Mouse (Mus musculus) CH12.LX (cell line): ENCODE measurements around the gene Gm4871. TPM values are rescaled to one million over a fixed set of nuclear protein-coding genes. Genes with fewer than 3 reads are reported as not detected.

Source experiments
- DNase-seq: peaks from one replicate; pipeline ENCODE4 v3.0.0-alpha.2; 2013; ENCODE audit errors: extremely low read depth
- H3K27ac ChIP-seq: 2 replicates; pipeline ENCODE4 v1.5.1; 2012; ENCODE audit warnings: low read depth, mild to moderate bottlenecking, control low read depth, moderate library complexity; ENCODE audit not compliant: insufficient read depth
- H3K27me3 ChIP-seq: replicated peaks from 2 replicates; pipeline ENCODE3; 2012; ENCODE audit warnings: inconsistent platforms
- H3K36me3 ChIP-seq, 2 experiments: replicated peaks in 1 of 2; 2 replicates each; pipeline versions ENCODE3 to v1.6.1; 2012; ENCODE audit warnings: inconsistent platforms in 1 of 2, low read length in 1 of 2, mild to moderate bottlenecking in 1 of 2, mixed read lengths in 1 of 2, moderate library complexity in 1 of 2; ENCODE audit not compliant: control insufficient read depth in 1 of 2, insufficient read depth in 1 of 2
- H3K4me1 ChIP-seq, 2 experiments: 2 replicates each; pipeline ENCODE4 v1.6.1; 2012; ENCODE audit warnings: inconsistent platforms in 1 of 2, moderate library complexity in 1 of 2; ENCODE audit not compliant: insufficient read depth in 2 of 2, control insufficient read depth in 1 of 2
- H3K4me2 ChIP-seq: 2 replicates; pipeline ENCODE4 v1.6.1; 2012; ENCODE audit warnings: low read depth, mild to moderate bottlenecking, control low read depth; ENCODE audit not compliant: poor library complexity, insufficient read depth, severe bottlenecking
- H3K4me3 ChIP-seq, 3 experiments: fragments of 150-350 bp in 1 of 3; sonication (generic) in 1 of 3; replicated peaks in 1 of 3; 2 replicates each; pipeline versions ENCODE3 to v1.5.1; 2011 to 2012; ENCODE audit warnings: low read depth in 2 of 3, low read length in 2 of 3, mild to moderate bottlenecking in 2 of 3, moderate library complexity in 2 of 3, control low read depth in 1 of 3, improper control_type of control experiment in 1 of 3, inconsistent platforms in 1 of 3, mixed read lengths in 1 of 3; ENCODE audit not compliant: poor library complexity in 1 of 3
- H3K79me2 ChIP-seq: replicated peaks from 2 replicates; pipeline ENCODE4 v1.6.1; 2012; ENCODE audit warnings: mild to moderate bottlenecking, moderate library complexity; ENCODE audit not compliant: control insufficient read depth, poor library complexity, insufficient read depth, severe bottlenecking; ENCODE audit errors: extremely low read depth
- H3K9ac ChIP-seq: 2 replicates; pipeline ENCODE4 v1.6.1; 2012; ENCODE audit warnings: low read depth, mild to moderate bottlenecking, control low read depth, moderate library complexity; ENCODE audit not compliant: insufficient read depth
- H3K9me3 ChIP-seq: replicated peaks from 2 replicates; pipeline ENCODE3; 2012; ENCODE audit warnings: low read length, inconsistent platforms, mixed read lengths
- CTCF ChIP-seq, 2 experiments: IDR thresholded peaks in 1 of 2; conservative IDR thresholded peaks in 1 of 2; 2 replicates each; pipeline ENCODE4 v1.5.1; 2011 to 2012; ENCODE audit warnings: low read depth in 2 of 2, low read length in 2 of 2, improper control_type of control experiment in 1 of 2, inconsistent platforms in 1 of 2, mild to moderate bottlenecking in 1 of 2, moderate library complexity in 1 of 2
- E2F4 ChIP-seq: IDR thresholded peaks from 2 replicates; pipeline ENCODE4 v1.6.1; 2011; ENCODE audit warnings: low read depth, low read length, improper control_type of control experiment; ENCODE audit not compliant: insufficient replicate concordance
- ELF1 ChIP-seq: IDR thresholded peaks from 2 replicates; pipeline ENCODE4 v1.6.1; 2014; ENCODE audit warnings: low read depth, mild to moderate bottlenecking, inconsistent platforms, low read length, improper control_type of control experiment
- HCFC1 ChIP-seq: IDR thresholded peaks from 2 replicates; pipeline ENCODE4 v1.6.1; 2012; ENCODE audit warnings: low read depth, mild to moderate bottlenecking, inconsistent platforms, low read length, improper control_type of control experiment
- IRF4 ChIP-seq: IDR thresholded peaks from 2 replicates; pipeline ENCODE4 v1.6.1; 2014; ENCODE audit warnings: low read depth, mild to moderate bottlenecking, inconsistent platforms, low read length, improper control_type of control experiment
- JUND ChIP-seq: conservative IDR thresholded peaks from 2 replicates; pipeline ENCODE4 v1.6.1; 2011; ENCODE audit warnings: low read depth, low read length, improper control_type of control experiment
- MYC ChIP-seq: IDR thresholded peaks from 2 replicates; pipeline ENCODE4 v1.6.1; 2011; ENCODE audit warnings: low read depth, mild to moderate bottlenecking, improper control_type of control experiment, low read length
- POLR2A ChIP-seq: IDR thresholded peaks from 2 replicates; pipeline ENCODE4 v1.6.1; 2011; ENCODE audit warnings: low read depth, mild to moderate bottlenecking, improper control_type of control experiment, low read length
- RAD21 ChIP-seq: IDR thresholded peaks from 2 replicates; pipeline ENCODE4 v1.6.1; 2011; ENCODE audit warnings: low read depth, mild to moderate bottlenecking, low read length, improper control_type of control experiment, moderate library complexity
- SMC3 ChIP-seq: IDR thresholded peaks from 2 replicates; pipeline ENCODE4 v1.6.1; 2011; ENCODE audit warnings: low read depth, low read length, improper control_type of control experiment
- dilution Hi-C: fragments of 300-500 bp; cut with MboI; formaldehyde crosslinking; loops from 2 replicates; pipeline ENCODE4 v1.14.3; 2020; ENCODE audit warnings: low sequenced_read_pairs; ENCODE audit not compliant: extremely low pct_unique_long_range_greater_than_20kb, extremely low pct_ligation_motif_present
- in situ Hi-C: fragments of 300-500 bp; cut with MboI; formaldehyde crosslinking; loops from 3 replicates; pipeline ENCODE4 v1.14.3; 2019; ENCODE audit warnings: low sequenced_read_pairs, low pct_ligation_motif_present, low pct_unique_long_range_greater_than_20kb, mixed read lengths
- polyA plus RNA-seq: library from polyadenylated mRNA; unstranded; fragments of >175 nt; gene quantifications from 2 replicates; pipeline ENCODE4 v1.2.1, GENCODE M21; 2012; ENCODE audit warnings: low read depth; ENCODE audit not compliant: insufficient read length
- total RNA-seq, 2 experiments: library from RNA; depleted of rRNA; stranded (reverse); fragments of 300-350 nt in 1 of 2; fragments of >200 nt in 1 of 2; gene quantifications; 2 replicates each; pipeline ENCODE4 v1.2.3; 2012 to 2014

The Gm4871 gene
- total and polyA plus RNA-seq, 3 experiments = not detected

- Histone ChIP-seq H3K9ac (no peak overlapping the region), H3K36me3 (no peaks in the 10 kb centered on the region)
- TF ChIP-seq E2F4 = no peak
- 0 out of 2 replicates have a peak, but pooled peaks have one; percentile 0 for TF ChIP-seq MYC
- TF ChIP-seq, all 38 proteins: peak for 1
- Histone ChIP-seq H3K4me2 (no peak overlapping the region), H3K27ac (no peak overlapping the region), H3K27me3 (peaks cover 12% of the 10 kb centered on the region), H3K4me1 (no peaks in the 10 kb centered on the region), H3K9me3 (peaks cover 5% of the 10 kb centered on the region), H3K79me2 (no peaks in the 10 kb centered on the region), H3K4me3 (no peak overlapping the region)
- in situ Hi-C loops = no loop called here
- no peak for DNase-seq
- dilution Hi-C loops = no loop called here
These were observed 43.5 kb downstream of the Gm4871 start for GRCm38 (mm10) chr5:144989061-144989405.

- Histone ChIP-seq H3K27me3 (peaks cover 8% of the 10 kb centered on the region), H3K4me3 (no peak overlapping the region), H3K36me3 (no peaks in the 10 kb centered on the region), H3K27ac (no peak overlapping the region), H3K4me2 (no peak overlapping the region), H3K9me3 (peaks cover 5% of the 10 kb centered on the region), H3K4me1 (no peaks in the 10 kb centered on the region), H3K9ac (no peak overlapping the region), H3K79me2 (no peaks in the 10 kb centered on the region)
- in situ Hi-C loops (no loop called here), dilution Hi-C loops (no loop called here)
- no peak for DNase-seq
- TF ChIP-seq RAD21 (peak; percentile 55), HCFC1 (no peak), CTCF (conservative IDR thresholded peaks at IDR 0.05 in 1 of 2, IDR thresholded peaks at IDR 0.05 in 1 of 2; ENCODE audit: low read depth in 2 of 2, low read length in 2 of 2) (peak in 1 of 2 experiments; percentile 69; a peak in 3 of 4 replicates), IRF4 (no peak), SMC3 (peak; percentile 47), MYC (0 out of 2 replicates have a peak, but pooled peaks have one; percentile 60), JUND (peak; percentile 44; the same call in 1 of the 2 replicates)
These were observed 44.1 kb downstream of the Gm4871 start for GRCm38 (mm10) chr5:144988340-144989060.

- H3K4me3 ChIP-seq = no peak overlapping the region
- peaks cover 8% of the 10 kb centered on the region for H3K27me3 ChIP-seq
- no peaks in the 10 kb centered on the region for H3K4me1 ChIP-seq
- H3K9ac ChIP-seq = no peak overlapping the region
- H3K79me2 ChIP-seq = no peaks in the 10 kb centered on the region
- in situ Hi-C loops (no loop called here), dilution Hi-C loops (no loop called here)
- TF ChIP-seq ELF1 = no peak
- no peak for TF ChIP-seq RAD21
- TF ChIP-seq POLR2A = no peak
- H3K36me3 ChIP-seq = no peaks in the 10 kb centered on the region
- peaks cover 10% of the 10 kb centered on the region for H3K9me3 ChIP-seq
- H3K27ac ChIP-seq = no peak overlapping the region
- H3K4me2 ChIP-seq = no peak overlapping the region
- DNase-seq = no peak
These were observed 45.0 kb downstream of the Gm4871 start for GRCm38 (mm10) chr5:144987561-144987960.
